Mouse (Mus musculus): ENCODE results near the gene Akap8l. TPM values are rescaled to one million over a fixed set of nuclear protein-coding genes. Genes with fewer than 3 reads are reported as not detected.

Akap8l gene
- polyA plus RNA-seq, 1 experiment from 2014 or later = 104 TPM

GRCm38 (mm10) chr17:32376475-32376874, 26.1 kb upstream of the Akap8l start:
- ATAC-seq (ENCODE audit: borderline replicate concordance, extremely low read depth, low FRiP score, low TSS enrichment) = no peak
- WGBS = 82% methylated on average over 15 of the region's 15 CpGs
- Histone ChIP-seq H3K27ac (no peak overlapping the region), H3K4me1 (no peaks in the 10 kb centered on the region), H3K4me3 (no peak overlapping the region), H3K9ac (no peak overlapping the region), H3K36me3 (peaks cover 9% of the 10 kb centered on the region; the same call in 1 of the 2 replicates), H3K4me2 (no peak overlapping the region), H3K9me3 (no peaks in the 10 kb centered on the region), H3K27me3 (no peaks in the 10 kb centered on the region)

DNA sequence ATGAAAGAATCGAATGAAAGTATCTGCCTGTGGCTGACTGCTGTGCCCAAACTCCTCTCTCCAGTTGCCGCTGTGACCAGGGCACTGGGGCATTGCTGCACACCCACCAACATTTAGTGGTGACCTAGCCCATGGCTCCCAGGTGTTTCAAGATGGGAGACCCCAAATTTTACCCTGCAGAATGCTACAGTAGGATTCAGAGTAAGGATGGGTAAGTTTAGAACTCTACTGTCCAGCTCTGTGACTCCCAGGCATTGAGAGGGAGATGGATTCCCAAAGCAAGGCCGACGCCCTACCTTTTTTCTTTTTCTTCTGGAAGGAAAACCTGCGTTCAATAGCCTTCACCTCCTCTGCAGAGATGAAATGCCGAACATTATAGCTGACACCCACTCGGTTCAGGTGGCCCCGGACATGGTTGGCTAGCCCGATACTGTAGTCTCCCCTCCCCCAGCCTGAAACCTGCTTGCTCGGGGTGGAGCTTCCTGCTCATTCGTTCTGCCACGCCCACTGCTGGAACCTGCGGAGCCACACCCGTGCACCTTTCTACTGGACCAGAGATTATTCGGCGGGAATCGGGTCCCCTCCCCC, 18.7 kb upstream of the Akap8l start:
- 17% methylated on average over 13 of the region's 17 CpGs for WGBS
- peak overlapping the region; percentile 32 for H3K9ac ChIP-seq
- peak overlapping the region; percentile 49 for H3K4me2 ChIP-seq
- H3K27me3 ChIP-seq = no peaks in the 10 kb centered on the region
- peak; percentile 64; the same call in 1 of the 2 replicates for ATAC-seq (ENCODE audit: borderline replicate concordance, extremely low read depth, low FRiP score, low TSS enrichment)
- H3K27ac ChIP-seq = peak overlapping the region; percentile 16
- peak overlapping the region; percentile 41 for H3K4me3 ChIP-seq
- peaks cover 9% of the 10 kb centered on the region for H3K4me1 ChIP-seq
- H3K36me3 ChIP-seq = no peaks in the 10 kb centered on the region
- no peaks in the 10 kb centered on the region for H3K9me3 ChIP-seq

- Histone ChIP-seq H3K4me1 (peaks cover 18% of the 10 kb centered on the region), H3K4me2 (no peak overlapping the region), H3K9me3 (no peaks in the 10 kb centered on the region), H3K27ac (no peak overlapping the region), H3K4me3 (no peak overlapping the region), H3K27me3 (no peaks in the 10 kb centered on the region), H3K9ac (no peak overlapping the region), H3K36me3 (no peaks in the 10 kb centered on the region)
- WGBS = 89% methylated on average over 11 of the region's 11 CpGs
- no peak for ATAC-seq (ENCODE audit: borderline replicate concordance, extremely low read depth, low FRiP score, low TSS enrichment)
Measured at GRCm38 (mm10) chr17:32367706-32368105, 17.3 kb upstream of the Akap8l start.

DNA sequence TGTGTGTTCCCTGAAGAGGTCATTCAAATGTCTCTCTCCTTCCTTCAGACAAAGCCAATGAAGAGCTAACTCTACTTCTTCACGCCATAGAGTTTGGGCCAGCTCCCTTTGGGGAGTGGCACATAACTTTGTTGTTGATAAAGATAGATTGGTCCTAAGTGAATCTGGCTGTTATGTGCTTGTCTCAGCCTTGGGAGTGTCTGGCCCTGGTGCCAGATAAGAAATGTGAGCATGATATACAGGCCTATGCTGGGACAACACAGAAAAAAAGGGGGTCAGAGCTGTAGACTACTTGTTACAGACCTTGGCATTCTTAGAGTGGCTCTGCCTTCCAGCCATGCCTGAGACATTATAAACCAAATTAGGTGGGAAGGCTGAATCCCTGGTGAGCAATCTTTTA, 14.9 kb upstream of the Akap8l start:
- 60% methylated on average over 1 of the region's 1 CpGs for WGBS
- Histone ChIP-seq H3K4me1 (peaks cover 24% of the 10 kb centered on the region), H3K27ac (no peak overlapping the region), H3K9me3 (no peaks in the 10 kb centered on the region), H3K9ac (no peak overlapping the region), H3K4me2 (no peak overlapping the region), H3K27me3 (no peaks in the 10 kb centered on the region), H3K4me3 (no peak overlapping the region; the same call in 1 of the 2 replicates), H3K36me3 (peaks cover 17% of the 10 kb centered on the region)
- ATAC-seq (ENCODE audit: borderline replicate concordance, extremely low read depth, low FRiP score, low TSS enrichment) = no peak

- H3K4me3 ChIP-seq = peak overlapping the region; percentile 99
- WGBS = 40% methylated on average over 5 of the region's 5 CpGs
- ATAC-seq (ENCODE audit: borderline replicate concordance, extremely low read depth, low FRiP score, low TSS enrichment) = peak; percentile 27; the same call in 1 of the 2 replicates
Measured at GRCm38 (mm10) chr17:32364850-32365249, 14.4 kb upstream of the Akap8l start.

DNA sequence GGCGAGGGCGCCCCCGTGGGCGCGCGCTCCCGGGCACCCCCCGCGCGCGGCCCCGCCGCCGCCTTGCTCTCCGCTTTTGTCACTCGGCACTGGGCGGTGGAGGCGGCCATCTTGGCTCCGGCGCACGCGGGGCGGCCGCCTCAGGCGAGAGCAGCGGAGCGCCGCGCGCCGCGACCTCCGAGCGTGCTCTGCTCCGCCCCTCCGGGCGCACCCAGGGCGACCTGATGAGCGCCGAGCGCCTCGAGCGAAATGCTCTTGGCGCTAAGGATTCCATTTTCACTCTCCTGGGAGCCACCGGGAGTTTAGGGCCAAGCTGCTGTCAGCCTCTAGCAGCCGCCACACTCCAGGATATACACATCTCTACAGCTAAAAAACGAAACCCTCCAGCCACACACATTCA, 13.9 kb upstream of the Akap8l start:
- Histone ChIP-seq H3K36me3 (peaks cover 27% of the 10 kb centered on the region), H3K4me3 (peak overlapping the region; percentile 99), H3K27me3 (no peaks in the 10 kb centered on the region), H3K9me3 (no peaks in the 10 kb centered on the region), H3K9ac (peak overlapping the region; percentile 91), H3K27ac (peak overlapping the region; percentile 79), H3K4me1 (peaks cover 24% of the 10 kb centered on the region), H3K4me2 (peak overlapping the region; percentile 65)
- WGBS = 1% methylated on average over 44 of the region's 47 CpGs
- ATAC-seq (ENCODE audit: borderline replicate concordance, extremely low read depth, low FRiP score, low TSS enrichment) = peak; percentile 91

More at GRCm38 (mm10) chr17:32364850-32365249, 14.4 kb upstream of the Akap8l start:
- Histone ChIP-seq H3K4me1 (peaks cover 24% of the 10 kb centered on the region), H3K4me2 (peak overlapping the region; percentile 65), H3K36me3 (peaks cover 22% of the 10 kb centered on the region), H3K9me3 (no peaks in the 10 kb centered on the region), H3K27me3 (no peaks in the 10 kb centered on the region), H3K27ac (peak overlapping the region; percentile 79), H3K9ac (peak overlapping the region; percentile 33)

GRCm38 (mm10) chr17:32363821-32364301, 13.5 kb upstream of the Akap8l start:
- Histone ChIP-seq H3K9me3 (no peaks in the 10 kb centered on the region), H3K4me1 (peaks cover 24% of the 10 kb centered on the region), H3K27me3 (no peaks in the 10 kb centered on the region), H3K4me3 (peak overlapping the region; percentile 99), H3K4me2 (peak overlapping the region; percentile 65), H3K9ac (peak overlapping the region; percentile 91), H3K27ac (peak overlapping the region; percentile 79), H3K36me3 (peaks cover 32% of the 10 kb centered on the region)
- peak; percentile 46 for ATAC-seq (ENCODE audit: borderline replicate concordance, extremely low read depth, low FRiP score, low TSS enrichment)
- whole genome bisulfite sequencing = under 1% methylated on average over 20 of the region's 50 CpGs

DNA sequence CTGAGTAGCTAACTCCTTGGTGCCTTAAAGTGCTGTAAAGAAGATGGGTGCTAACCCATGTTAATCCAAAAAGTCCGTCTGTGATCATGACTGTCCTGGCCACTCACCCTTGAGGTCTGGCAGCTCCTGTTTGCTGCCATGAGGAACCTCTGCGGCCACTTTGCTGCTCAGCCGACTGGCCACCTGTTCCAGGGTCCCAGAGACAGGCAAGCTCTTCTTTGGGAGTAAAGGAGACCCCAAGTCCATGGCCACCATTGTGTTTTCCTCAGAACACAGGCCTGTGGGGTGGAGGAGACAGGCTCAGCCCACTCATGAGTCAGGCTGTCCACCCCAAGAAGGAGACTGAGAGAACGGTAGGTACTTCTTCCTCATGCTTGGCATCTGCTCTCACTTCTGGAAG, 12.3 kb upstream of the Akap8l start:
- H3K36me3 ChIP-seq = peaks cover 43% of the 10 kb centered on the region
- H3K27ac ChIP-seq = no peak overlapping the region
- WGBS = 70% methylated on average over 4 of the region's 4 CpGs
- no peak for ATAC-seq (ENCODE audit: borderline replicate concordance, extremely low read depth, low FRiP score, low TSS enrichment)
- H3K27me3 ChIP-seq = no peaks in the 10 kb centered on the region
- H3K9ac ChIP-seq = peak overlapping the region; percentile 91; the same call in 1 of the 2 replicates
- H3K4me1 ChIP-seq = peaks cover 24% of the 10 kb centered on the region
- peak overlapping the region; percentile 99 for H3K4me3 ChIP-seq
- no peaks in the 10 kb centered on the region for H3K9me3 ChIP-seq
- H3K4me2 ChIP-seq = peak overlapping the region; percentile 65

- Histone ChIP-seq H3K4me3 (no peak overlapping the region), H3K36me3 (peaks cover 71% of the 10 kb centered on the region)
Measured at GRCm38 (mm10) chr17:32359928-32360327, 9.5 kb upstream of the Akap8l start.

GRCm38 (mm10) chr17:32358943-32359340, 8.5 kb upstream of the Akap8l start:
- Histone ChIP-seq H3K36me3 (peaks cover 80% of the 10 kb centered on the region), H3K27me3 (no peaks in the 10 kb centered on the region), H3K4me1 (peaks cover 15% of the 10 kb centered on the region), H3K9me3 (no peaks in the 10 kb centered on the region), H3K4me2 (no peak overlapping the region), H3K27ac (no peak overlapping the region), H3K9ac (no peak overlapping the region), H3K4me3 (no peak overlapping the region)
- ATAC-seq (ENCODE audit: borderline replicate concordance, extremely low read depth, low FRiP score, low TSS enrichment) = no peak
- 86% methylated on average over 6 of the region's 6 CpGs for WGBS

More at GRCm38 (mm10) chr17:32359928-32360327, 9.5 kb upstream of the Akap8l start:
- H3K9ac ChIP-seq = no peak overlapping the region
- peaks cover 20% of the 10 kb centered on the region for H3K4me1 ChIP-seq
- no peak overlapping the region for H3K4me2 ChIP-seq
- 86% methylated on average over 18 of the region's 18 CpGs for WGBS
- H3K27ac ChIP-seq = no peak overlapping the region
- no peak for ATAC-seq (ENCODE audit: borderline replicate concordance, extremely low read depth, low FRiP score, low TSS enrichment)
- no peaks in the 10 kb centered on the region for H3K27me3 ChIP-seq
- H3K9me3 ChIP-seq = no peaks in the 10 kb centered on the region

DNA sequence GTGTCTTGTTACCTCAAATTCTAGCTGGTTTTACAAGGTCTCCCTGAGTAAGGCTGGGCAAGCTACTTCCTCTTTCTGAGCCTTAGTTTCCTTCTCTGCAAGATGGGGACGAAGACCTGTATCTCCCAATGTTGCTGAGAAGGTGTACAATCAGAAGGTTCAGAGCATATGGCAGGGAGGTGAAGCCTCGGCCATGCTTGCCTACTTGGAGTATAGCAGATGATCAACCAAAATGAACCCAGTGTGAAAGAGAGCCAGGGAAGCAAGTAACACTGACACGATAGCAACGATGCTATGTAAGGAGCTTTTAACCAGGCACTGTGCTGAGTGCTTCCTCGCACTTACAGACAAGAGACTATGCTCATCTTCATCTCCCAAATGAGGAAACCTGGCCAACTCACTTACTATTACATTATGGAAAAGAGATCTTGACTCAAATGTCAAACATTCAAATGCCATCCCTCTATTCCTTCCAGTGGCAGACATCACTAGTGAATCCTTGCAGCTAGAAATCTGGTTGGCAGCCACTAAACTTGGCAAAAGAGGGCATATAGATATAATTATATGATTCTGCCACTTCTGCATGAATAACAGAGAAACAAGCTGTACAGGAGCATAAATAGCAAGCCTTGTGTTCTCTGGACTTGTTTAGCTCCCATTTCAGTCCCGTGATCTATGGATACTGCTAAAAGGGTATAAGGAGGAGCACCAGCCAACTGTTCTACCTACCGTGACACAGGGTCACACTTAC, 8.0 kb upstream of the Akap8l start:
- Histone ChIP-seq H3K27ac (no peak overlapping the region), H3K36me3 (peaks cover 82% of the 10 kb centered on the region), H3K9ac (no peak overlapping the region), H3K4me1 (peaks cover 12% of the 10 kb centered on the region), H3K4me2 (no peak overlapping the region), H3K27me3 (no peaks in the 10 kb centered on the region), H3K9me3 (no peaks in the 10 kb centered on the region), H3K4me3 (no peak overlapping the region)
- ATAC-seq (ENCODE audit: borderline replicate concordance, extremely low read depth, low FRiP score, low TSS enrichment) = no peak
- 92% methylated on average over 7 of the region's 7 CpGs for WGBS
